Mouse (Mus musculus) kidney, embryonic 16.5 days (tissue): ENCODE measurements around the gene Mark4. TPM values are rescaled to one million over a fixed set of nuclear protein-coding genes. Genes with fewer than 3 reads are reported as not detected.

Experiments used
- ATAC-seq: fragments of 200-750 bp; cut with Nextera tagmentation; 2 replicates; pipeline ENCODE4 v1.8.0; 2017; ENCODE audit warnings: moderate TSS enrichment; ENCODE audit not compliant: low FRiP score, low TSS enrichment
- H3K27ac ChIP-seq: fragments of 300-500 bp; sonication (generic); 2 replicates; pipeline ENCODE4 v1.5.1; 2014; ENCODE audit warnings: low read length
- H3K27me3 ChIP-seq: fragments of 300-500 bp; sonication (generic); 2 replicates; pipeline ENCODE4 v1.6.1; 2014; ENCODE audit warnings: low read length, control low read depth, mixed read lengths; ENCODE audit not compliant: insufficient read depth
- H3K36me3 ChIP-seq: fragments of 300-500 bp; sonication (generic); 2 replicates; pipeline ENCODE4 v1.6.1; 2014; ENCODE audit warnings: low read length, control low read depth, mixed read lengths; ENCODE audit not compliant: insufficient read depth
- H3K4me1 ChIP-seq: fragments of 300-500 bp; sonication (generic); 2 replicates; pipeline ENCODE4 v1.6.1; 2014; ENCODE audit warnings: low read length, control low read depth, mixed read lengths; ENCODE audit not compliant: insufficient read depth
- H3K4me2 ChIP-seq: fragments of 300-500 bp; sonication (generic); replicated peaks from 2 replicates; pipeline ENCODE4 v1.6.1; 2014; ENCODE audit warnings: low read depth, low read length
- H3K4me3 ChIP-seq: fragments of 300-500 bp; sonication (generic); 2 replicates; pipeline ENCODE4 v1.5.1; 2014; ENCODE audit warnings: mild to moderate bottlenecking, low read length
- H3K9ac ChIP-seq: fragments of 300-500 bp; sonication (generic); replicated peaks from 2 replicates; pipeline ENCODE4 v1.6.1; 2014; ENCODE audit warnings: low read length
- H3K9me3 ChIP-seq: fragments of 300-500 bp; sonication (generic); 2 replicates; pipeline ENCODE4 v1.6.1; 2016; ENCODE audit warnings: low read length, control low read depth
- WGBS: fragments of 180-500 bp; shearing (Covaris S2); extraction: QIAGEN DNeasy Blood & Tissue Kit; methylation state at CpG from one replicate; pipeline ENCODE4 v1.1.7; 2014; 5-methylcytosine and 5-hydroxymethylcytosine counted together
- polyA plus RNA-seq: library from polyadenylated mRNA; unstranded; fragments of >200 nt; fragmentation: Nextera tagmentation; extraction: Ambion mirVana; gene quantifications from 2 replicates; pipeline ENCODE4 v1.2.1, GENCODE M21; 2015

Mark4 gene
- polyA plus RNA-seq, 1 experiment from 2014 or later, result 6.9 TPM

GRCm38 (mm10) chr7:19427999-19428650, 30.5 kb downstream of the Mark4 start:
- Histone ChIP-seq H3K4me2 (no peak overlapping the region), H3K27ac (no peak overlapping the region), H3K27me3 (no peaks in the 10 kb centered on the region), H3K36me3 (peaks cover 75% of the 10 kb centered on the region), H3K9ac (no peak overlapping the region), H3K4me3 (no peak overlapping the region), H3K9me3 (peaks cover 4% of the 10 kb centered on the region; the same call in 1 of the 2 replicates), H3K4me1 (no peaks in the 10 kb centered on the region)
- 78% methylated on average over 15 of the region's 15 CpGs for WGBS
- ATAC-seq, result no peak

GRCm38 (mm10) chr7:19426888-19427287, 31.7 kb downstream of the Mark4 start:
- no peak for ATAC-seq
- no peak overlapping the region for H3K9ac ChIP-seq
- H3K4me3 ChIP-seq, result no peak overlapping the region
- no peaks in the 10 kb centered on the region for H3K27me3 ChIP-seq
- H3K36me3 ChIP-seq, result peaks cover 62% of the 10 kb centered on the region
- no peaks in the 10 kb centered on the region for H3K9me3 ChIP-seq
- 92% methylated on average over 6 of the region's 6 CpGs for WGBS
- no peak overlapping the region for H3K27ac ChIP-seq
- no peaks in the 10 kb centered on the region for H3K4me1 ChIP-seq
- no peak overlapping the region for H3K4me2 ChIP-seq

GRCm38 (mm10) chr7:19426349-19426748, 32.3 kb downstream of the Mark4 start:
- Histone ChIP-seq H3K9me3 (no peaks in the 10 kb centered on the region), H3K9ac (no peak overlapping the region), H3K4me1 (0 out of 2 replicates have a peak, but pooled peaks cover 2% of the 10 kb centered on the region), H3K4me3 (no peak overlapping the region), H3K27ac (no peak overlapping the region), H3K36me3 (peaks cover 57% of the 10 kb centered on the region), H3K4me2 (no peak overlapping the region), H3K27me3 (peaks cover 3% of the 10 kb centered on the region; the same call in 1 of the 2 replicates)
- ATAC-seq, result no peak
- WGBS, result 69% methylated on average over 6 of the region's 6 CpGs

GRCm38 (mm10) chr7:19424051-19424450, 34.6 kb downstream of the Mark4 start:
- no peak overlapping the region for H3K9ac ChIP-seq
- WGBS, result 75% methylated on average over 4 of the region's 4 CpGs
- no peak overlapping the region for H3K4me3 ChIP-seq

GRCm38 (mm10) chr7:19423083-19423482, 35.5 kb downstream of the Mark4 start:
- WGBS, result 81% methylated on average over 3 of the region's 3 CpGs

More at GRCm38 (mm10) chr7:19424051-19424450, 34.6 kb downstream of the Mark4 start:
- Histone ChIP-seq H3K27me3 (peaks cover 26% of the 10 kb centered on the region), H3K36me3 (peaks cover 35% of the 10 kb centered on the region), H3K4me2 (no peak overlapping the region), H3K9me3 (no peaks in the 10 kb centered on the region), H3K4me1 (0 out of 2 replicates have a peak, but pooled peaks cover 6% of the 10 kb centered on the region), H3K27ac (no peak overlapping the region)
- no peak for ATAC-seq

DNA sequence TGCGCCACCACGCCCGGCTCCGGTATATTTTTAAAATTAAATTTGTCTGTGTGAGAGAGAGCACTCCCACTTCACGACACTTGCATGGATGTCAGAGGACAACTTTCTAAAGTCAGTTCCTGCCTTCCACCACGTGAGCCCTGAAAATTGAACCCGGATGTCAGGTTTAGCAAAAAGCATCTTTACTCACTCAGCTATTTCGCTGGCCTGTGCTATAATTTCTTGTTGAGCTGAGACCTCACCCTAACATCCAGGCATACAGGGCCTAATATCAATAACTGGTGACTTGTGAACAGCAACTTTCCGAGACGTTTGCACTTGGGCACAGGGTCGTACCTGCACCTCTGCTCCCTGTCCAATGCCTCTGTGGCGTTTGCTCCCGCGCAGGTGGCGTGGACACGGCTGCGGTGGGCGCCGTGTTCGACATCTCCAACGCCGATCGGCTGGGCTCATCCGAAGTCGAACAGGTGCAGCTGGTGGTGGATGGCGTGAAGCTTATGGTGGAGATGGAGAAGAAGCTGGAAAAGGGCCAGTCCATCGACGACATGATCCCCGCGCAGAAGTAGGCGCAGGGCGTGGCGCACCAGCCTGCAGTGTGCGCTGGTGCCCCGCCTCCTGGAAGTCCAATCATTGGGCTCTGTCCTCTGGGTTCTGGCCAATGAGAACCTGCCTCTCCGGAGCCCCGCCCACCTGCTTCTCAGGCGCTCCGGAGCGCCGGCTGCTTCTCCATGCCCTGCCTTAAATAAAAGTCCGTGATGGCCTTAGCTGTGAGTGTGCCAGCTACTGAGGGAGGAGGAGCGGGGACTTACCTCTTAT, 37.6 kb downstream of the Mark4 start:
- no peak overlapping the region for H3K27ac ChIP-seq
- peaks cover 9% of the 10 kb centered on the region for H3K36me3 ChIP-seq
- H3K4me1 ChIP-seq, result 0 out of 2 replicates have a peak, but pooled peaks cover 6% of the 10 kb centered on the region
- H3K27me3 ChIP-seq, result peaks cover 36% of the 10 kb centered on the region
- H3K9me3 ChIP-seq, result no peaks in the 10 kb centered on the region
- H3K4me3 ChIP-seq, result peak overlapping the region; percentile 43
- H3K9ac ChIP-seq, result 0 out of 2 replicates have a peak overlapping the region, but pooled peaks have one; percentile 44
- WGBS, result 12% methylated on average over 43 of the region's 43 CpGs
- peak; percentile 96 for ATAC-seq
- H3K4me2 ChIP-seq, result peak overlapping the region; percentile 66

More at GRCm38 (mm10) chr7:19423083-19423482, 35.5 kb downstream of the Mark4 start:
- Histone ChIP-seq H3K4me3 (no peak overlapping the region), H3K36me3 (peaks cover 25% of the 10 kb centered on the region), H3K27me3 (peaks cover 36% of the 10 kb centered on the region), H3K4me1 (0 out of 2 replicates have a peak, but pooled peaks cover 6% of the 10 kb centered on the region), H3K9ac (no peak overlapping the region), H3K27ac (no peak overlapping the region), H3K4me2 (no peak overlapping the region), H3K9me3 (no peaks in the 10 kb centered on the region)
- no peak for ATAC-seq

GRCm38 (mm10) chr7:19420121-19420520, 38.5 kb downstream of the Mark4 start:
- no peak for ATAC-seq
- Histone ChIP-seq H3K4me3 (peak overlapping the region; percentile 20; the same call in 1 of the 2 replicates), H3K27me3 (peaks cover 36% of the 10 kb centered on the region), H3K36me3 (no peaks in the 10 kb centered on the region), H3K9me3 (no peaks in the 10 kb centered on the region), H3K27ac (no peak overlapping the region), H3K9ac (no peak overlapping the region), H3K4me1 (0 out of 2 replicates have a peak, but pooled peaks cover 6% of the 10 kb centered on the region), H3K4me2 (peak overlapping the region; percentile 41)
- 3% methylated on average over 28 of the region's 28 CpGs for WGBS

DNA sequence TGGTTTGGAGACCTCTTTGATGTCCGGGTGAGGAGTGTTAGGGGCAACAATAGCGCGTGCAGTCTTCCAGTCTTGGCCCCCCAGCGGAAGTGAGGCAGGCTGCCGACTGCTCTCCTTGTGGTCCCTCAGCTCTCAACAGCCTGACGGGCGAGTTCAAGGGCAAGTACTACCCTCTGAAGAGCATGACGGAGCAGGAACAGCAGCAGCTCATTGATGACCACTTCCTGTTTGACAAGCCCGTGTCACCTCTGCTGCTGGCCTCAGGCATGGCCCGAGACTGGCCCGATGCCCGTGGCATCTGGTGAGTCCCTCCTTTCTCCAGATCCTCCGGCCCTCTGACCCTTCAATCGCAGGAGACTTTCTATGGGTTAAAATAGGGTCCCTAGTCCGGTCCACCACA, 42.0 kb downstream of the Mark4 start:
- Histone ChIP-seq H3K27me3 (peaks cover 35% of the 10 kb centered on the region), H3K4me1 (0 out of 2 replicates have a peak, but pooled peaks cover 6% of the 10 kb centered on the region), H3K4me2 (no peak overlapping the region), H3K36me3 (no peaks in the 10 kb centered on the region), H3K9ac (no peak overlapping the region), H3K27ac (no peak overlapping the region), H3K4me3 (no peak overlapping the region), H3K9me3 (0 out of 2 replicates have a peak, but pooled peaks cover 6% of the 10 kb centered on the region)
- 67% methylated on average over 15 of the region's 15 CpGs for WGBS
- no peak for ATAC-seq

GRCm38 (mm10) chr7:19413525-19413924, 45.1 kb downstream of the Mark4 start:
- Histone ChIP-seq H3K27ac (no peak overlapping the region), H3K4me1 (peaks cover 4% of the 10 kb centered on the region; the same call in 1 of the 2 replicates), H3K9ac (no peak overlapping the region), H3K9me3 (0 out of 2 replicates have a peak, but pooled peaks cover 6% of the 10 kb centered on the region), H3K4me3 (no peak overlapping the region), H3K4me2 (no peak overlapping the region), H3K27me3 (peaks cover 4% of the 10 kb centered on the region; the same call in 1 of the 2 replicates), H3K36me3 (no peaks in the 10 kb centered on the region)
- ATAC-seq, result no peak
- WGBS, result 84% methylated on average over 3 of the region's 3 CpGs
